Mouse (Mus musculus) hindbrain, embryonic 10.5 days (tissue): ENCODE measurements at regions not wholly inside any gene's neighbourhood (a gene's known extent, or its start where the extent isn't known, plus 50 kb on each side); places are given as distances from the start of the nearest gene placed in this dataset.
A peak's percentile ranks its signal among the peaks of the same experiment; 100 is the strongest.

Source experiments
- DNase-seq: peaks from one replicate; pipeline ENCODE4 v3.0.0-alpha.2; 2017; ENCODE audit warnings: low spot score
- H3K27ac ChIP-seq: fragments of 300-500 bp; sonication (generic); 2 replicates; pipeline ENCODE4 v1.5.1; 2016; ENCODE audit warnings: mild to moderate bottlenecking, moderate library complexity
- H3K27me3 ChIP-seq: fragments of 300-500 bp; sonication (generic); 2 replicates; pipeline ENCODE4 v1.6.1; 2016; ENCODE audit warnings: mild to moderate bottlenecking; ENCODE audit not compliant: poor library complexity, insufficient read depth, severe bottlenecking
- H3K36me3 ChIP-seq: fragments of 300-500 bp; sonication (generic); 2 replicates; pipeline ENCODE4 v1.6.1; 2016; ENCODE audit warnings: mild to moderate bottlenecking, moderate library complexity
- H3K4me1 ChIP-seq: fragments of 300-500 bp; sonication (generic); replicated peaks from 2 replicates; pipeline ENCODE4 v1.6.1; 2016; ENCODE audit warnings: mild to moderate bottlenecking
- H3K4me3 ChIP-seq: fragments of 300-500 bp; sonication (generic); 2 replicates; pipeline ENCODE4 v1.5.1; 2016; ENCODE audit warnings: mild to moderate bottlenecking, moderate library complexity
- H3K9me3 ChIP-seq: fragments of 300-500 bp; sonication (generic); 2 replicates; pipeline ENCODE4 v1.6.1; 2016; ENCODE audit warnings: mild to moderate bottlenecking, moderate library complexity
- WGBS: fragments of 180-500 bp; shearing (Covaris S2); methylation state at CpG from one replicate; pipeline ENCODE4 v1.1.7; 2016; 5-methylcytosine and 5-hydroxymethylcytosine counted together

- Histone ChIP-seq H3K4me3 (no peak overlapping the region), H3K36me3 (no peaks in the 10 kb centered on the region), H3K4me1 (peaks cover 6% of the 10 kb centered on the region; the same call in 1 of the 2 replicates), H3K27ac (no peak overlapping the region), H3K27me3 (no peaks in the 10 kb centered on the region), H3K9me3 (no peaks in the 10 kb centered on the region)
- DNase-seq: no peak
- 93% methylated on average over 3 of the region's 3 CpGs for WGBS
Observed at GRCm38 (mm10) chr4:56157521-56158065, 582.3 kb upstream of the Gm26657 start.

GRCm38 (mm10) chr4:56150716-56151115 lies 589.2 kb upstream of the Gm26657 start:
- 90% methylated on average over 1 of the region's 1 CpGs for WGBS
- no peak for DNase-seq
- Histone ChIP-seq H3K9me3 (no peaks in the 10 kb centered on the region), H3K27me3 (no peaks in the 10 kb centered on the region), H3K36me3 (no peaks in the 10 kb centered on the region), H3K4me1 (no peaks in the 10 kb centered on the region), H3K4me3 (no peak overlapping the region), H3K27ac (no peak overlapping the region)

- no peak overlapping the region for H3K4me3 ChIP-seq
- H3K27me3 ChIP-seq: no peaks in the 10 kb centered on the region
- no peak for DNase-seq
- H3K9me3 ChIP-seq: no peaks in the 10 kb centered on the region
- no peak overlapping the region for H3K27ac ChIP-seq
- H3K36me3 ChIP-seq: no peaks in the 10 kb centered on the region
- 0 out of 2 replicates have a peak, but pooled peaks cover 4% of the 10 kb centered on the region for H3K4me1 ChIP-seq
- 82% methylated on average over 2 of the region's 2 CpGs for WGBS
Observed at GRCm38 (mm10) chr4:56143827-56144226, 596.0 kb upstream of the Gm26657 start.

- no peak for DNase-seq
- Histone ChIP-seq H3K4me1 (no peaks in the 10 kb centered on the region), H3K4me3 (no peak overlapping the region), H3K36me3 (no peaks in the 10 kb centered on the region), H3K27me3 (no peaks in the 10 kb centered on the region), H3K9me3 (no peaks in the 10 kb centered on the region), H3K27ac (no peak overlapping the region)
- 94% methylated on average over 3 of the region's 3 CpGs for WGBS
Observed at GRCm38 (mm10) chr4:56136837-56137236, 603.0 kb upstream of the Gm26657 start.

GRCm38 (mm10) chr4:56134350-56134749 lies 602.1 kb upstream of the Klf4 start:
- no peaks in the 10 kb centered on the region for H3K4me1 ChIP-seq
- H3K27me3 ChIP-seq: no peaks in the 10 kb centered on the region
- H3K4me3 ChIP-seq: no peak overlapping the region
- 85% methylated on average over 5 of the region's 5 CpGs for whole genome bisulfite sequencing
- no peaks in the 10 kb centered on the region for H3K36me3 ChIP-seq
- no peak overlapping the region for H3K27ac ChIP-seq
- H3K9me3 ChIP-seq: no peaks in the 10 kb centered on the region
- DNase-seq: no peak

- Histone ChIP-seq H3K4me3 (no peak overlapping the region), H3K27ac (no peak overlapping the region), H3K36me3 (no peaks in the 10 kb centered on the region), H3K4me1 (no peaks in the 10 kb centered on the region), H3K9me3 (no peaks in the 10 kb centered on the region), H3K27me3 (no peaks in the 10 kb centered on the region)
- no peak for DNase-seq
- WGBS: 73% methylated on average over 8 of the region's 8 CpGs
Observed at GRCm38 (mm10) chr4:56127730-56128482, 595.6 kb upstream of the Klf4 start.

GRCm38 (mm10) chr4:56124515-56124914 lies 592.2 kb upstream of the Klf4 start:
- Histone ChIP-seq H3K4me3 (no peak overlapping the region), H3K4me1 (no peaks in the 10 kb centered on the region), H3K27ac (no peak overlapping the region), H3K27me3 (no peaks in the 10 kb centered on the region), H3K9me3 (no peaks in the 10 kb centered on the region), H3K36me3 (no peaks in the 10 kb centered on the region)
- DNase-seq: no peak

GRCm38 (mm10) chr4:56122198-56122597 lies 589.9 kb upstream of the Klf4 start:
- H3K27me3 ChIP-seq: no peaks in the 10 kb centered on the region
- no peaks in the 10 kb centered on the region for H3K36me3 ChIP-seq
- no peak overlapping the region for H3K4me3 ChIP-seq
- H3K4me1 ChIP-seq: no peaks in the 10 kb centered on the region
- WGBS: 92% methylated on average over 5 of the region's 5 CpGs
- no peak for DNase-seq
- H3K9me3 ChIP-seq: no peaks in the 10 kb centered on the region
- no peak overlapping the region for H3K27ac ChIP-seq

- H3K27me3 ChIP-seq: no peaks in the 10 kb centered on the region
- 94% methylated on average over 5 of the region's 5 CpGs for WGBS
- H3K9me3 ChIP-seq: no peaks in the 10 kb centered on the region
- no peak overlapping the region for H3K4me3 ChIP-seq
- DNase-seq: no peak
- no peaks in the 10 kb centered on the region for H3K36me3 ChIP-seq
- no peak overlapping the region for H3K27ac ChIP-seq
- no peaks in the 10 kb centered on the region for H3K4me1 ChIP-seq
Observed at GRCm38 (mm10) chr4:56121664-56122063, 589.4 kb upstream of the Klf4 start.

GRCm38 (mm10) chr4:56120357-56120756 lies 588.1 kb upstream of the Klf4 start:
- Histone ChIP-seq H3K4me3 (no peak overlapping the region), H3K27me3 (no peaks in the 10 kb centered on the region), H3K9me3 (no peaks in the 10 kb centered on the region), H3K27ac (no peak overlapping the region), H3K36me3 (no peaks in the 10 kb centered on the region), H3K4me1 (no peaks in the 10 kb centered on the region)
- WGBS: 87% methylated on average over 11 of the region's 11 CpGs
- no peak for DNase-seq

- H3K27me3 ChIP-seq: no peaks in the 10 kb centered on the region
- peaks cover 10% of the 10 kb centered on the region; the same call in 1 of the 2 replicates for H3K4me1 ChIP-seq
- no peaks in the 10 kb centered on the region for H3K9me3 ChIP-seq
- H3K36me3 ChIP-seq: no peaks in the 10 kb centered on the region
- DNase-seq: peak; percentile 19
- peak overlapping the region; percentile 53; the same call in 1 of the 2 replicates for H3K27ac ChIP-seq
- H3K4me3 ChIP-seq: no peak overlapping the region
- 61% methylated on average over 10 of the region's 10 CpGs for WGBS
Observed at GRCm38 (mm10) chr4:56113701-56114196, 581.5 kb upstream of the Klf4 start.

- whole genome bisulfite sequencing: 71% methylated on average over 9 of the region's 9 CpGs
- Histone ChIP-seq H3K4me1 (peaks cover 10% of the 10 kb centered on the region; the same call in 1 of the 2 replicates), H3K36me3 (no peaks in the 10 kb centered on the region), H3K27me3 (no peaks in the 10 kb centered on the region), H3K9me3 (no peaks in the 10 kb centered on the region), H3K27ac (no peak overlapping the region), H3K4me3 (no peak overlapping the region)
- no peak for DNase-seq
Observed at GRCm38 (mm10) chr4:56112931-56113700, 580.9 kb upstream of the Klf4 start.

GRCm38 (mm10) chr4:56106962-56107361 lies 574.7 kb upstream of the Klf4 start:
- no peak for DNase-seq
- no peak overlapping the region for H3K4me3 ChIP-seq
- H3K36me3 ChIP-seq: no peaks in the 10 kb centered on the region
- no peaks in the 10 kb centered on the region for H3K4me1 ChIP-seq
- H3K27me3 ChIP-seq: no peaks in the 10 kb centered on the region
- WGBS: 80% methylated on average over 4 of the region's 4 CpGs
- H3K9me3 ChIP-seq: no peaks in the 10 kb centered on the region
- H3K27ac ChIP-seq: no peak overlapping the region
